ENCODE assay signal across 7 mouse cellular contexts in the genomic region with DNA sequence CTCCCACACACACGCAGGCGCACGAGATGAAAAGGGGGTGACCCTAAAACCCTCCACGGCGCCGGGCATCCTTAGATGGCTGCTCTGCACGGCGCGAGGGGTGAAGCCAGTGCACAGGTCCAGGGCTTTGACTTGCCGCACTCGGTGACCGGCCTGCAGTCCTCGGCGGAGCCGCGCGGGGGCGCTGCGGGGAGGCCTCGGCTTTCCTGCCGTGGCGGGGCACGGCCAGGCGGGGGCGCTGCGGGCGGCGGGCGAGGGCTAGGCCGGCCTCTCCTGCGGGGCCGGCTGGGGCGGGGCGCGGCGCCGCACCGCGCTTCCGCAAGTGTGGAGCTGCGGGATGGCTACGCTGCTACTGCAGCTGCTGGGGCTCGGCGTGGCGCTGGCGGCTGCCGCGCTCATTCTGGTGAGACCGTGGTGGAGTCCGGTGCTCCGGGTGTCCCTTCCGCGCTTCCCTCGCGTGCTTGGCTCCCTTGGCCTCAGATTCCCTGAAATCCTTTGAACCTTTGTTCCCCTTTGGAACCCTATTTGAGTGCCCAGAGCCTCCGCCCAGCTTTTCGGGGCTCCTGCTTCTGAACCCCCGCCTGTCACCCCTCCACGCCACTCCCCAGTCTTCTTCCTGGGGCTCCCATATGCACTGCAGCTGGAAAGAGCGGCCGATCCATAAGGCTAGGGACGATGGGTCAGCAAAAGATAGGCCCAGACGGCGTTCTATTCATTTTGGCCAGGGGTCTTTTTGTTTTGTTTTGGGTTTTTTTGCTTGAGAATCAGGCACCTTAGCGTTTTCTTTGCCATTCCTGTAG. TPM values are rescaled to one million over a fixed set of nuclear protein-coding genes. Genes with fewer than 3 reads are reported as not detected.
DNase-seq lines count a peak whose midpoint lies in the region; ATAC-seq and TF ChIP-seq lines count a peak whose summit lies in the region.

TSS of gene Exosc8 (minus strand) at position 147 of the 800 bp plus-strand sequence.
TSS of gene Alg5 (plus strand) at position 293 of the 800 bp plus-strand sequence.

- peak within 1 kb of the TSS; percentile 77 for H3K4me2 ChIP-seq in embryonic facial prominence, embryonic 15.5 days (replicated peaks)
- peak within 1 kb of the TSS; percentile 81 for H3K4me2 ChIP-seq in kidney, embryonic 14.5 days (replicated peaks; ENCODE audit: low read depth, low read length)
- peak within 1 kb of the TSS; percentile 85 for H3K4me2 ChIP-seq in limb, embryonic 14.5 days (replicated peaks; ENCODE audit: low read depth, low read length, severe bottlenecking)
- H3K4me2 ChIP-seq in midbrain, embryonic 16.5 days (ENCODE audit: low read length) = peak within 1 kb of the TSS; percentile 90

- peaks cover 5% of the 10 kb centered on the region; the same call in 1 of the 2 replicates for H3K4me1 ChIP-seq in embryonic facial prominence, embryonic 15.5 days
- H3K4me1 ChIP-seq in kidney, embryonic 14.5 days (ENCODE audit: control insufficient read depth, insufficient read depth, low read length) = peaks cover 10% of the 10 kb centered on the region; the same call in 1 of the 2 replicates
- 0 out of 2 replicates have a peak, but pooled peaks cover 3% of the 10 kb centered on the region for H3K4me1 ChIP-seq in limb, embryonic 14.5 days (ENCODE audit: control insufficient read depth, insufficient read depth, low read length)
- H3K4me1 ChIP-seq in midbrain, embryonic 16.5 days (ENCODE audit: control insufficient read depth, insufficient read depth, low read length) = peaks cover 13% of the 10 kb centered on the region
- H3K4me1 ChIP-seq in spleen, adult 2 months (ENCODE audit: control insufficient read depth, insufficient read depth, insufficient read length) = no peaks in the 10 kb centered on the region; the same call in 1 of the 2 replicates

- peak; percentile 91 for ATAC-seq in embryonic facial prominence, embryonic 15.5 days (ENCODE audit: insufficient number of reproducible peaks, low FRiP score, low TSS enrichment, low read depth)
- peak; percentile 92 for ATAC-seq in kidney, embryonic 14.5 days (ENCODE audit: low FRiP score, low TSS enrichment)
- ATAC-seq in limb, embryonic 14.5 days (ENCODE audit: low FRiP score, low read depth) = peak; percentile 87
- peak; percentile 95 for ATAC-seq in midbrain, embryonic 16.5 days

- TF ChIP-seq POLR2A in limb, embryonic 14.5 days (IDR thresholded peaks at IDR 0.05; ENCODE audit: borderline replicate concordance, extremely low read depth, insufficient read depth, insufficient read length) = peak; percentile 86; the same call in 1 of the 2 replicates
- TF ChIP-seq POLR2A in spleen, adult 2 months (IDR thresholded peaks at IDR 0.05; ENCODE audit: low read depth, low read length) = peak; percentile 74

- H3K36me3 ChIP-seq in embryonic facial prominence, embryonic 15.5 days = peaks cover 45% of the 10 kb centered on the region
- H3K36me3 ChIP-seq in kidney, embryonic 14.5 days (ENCODE audit: control insufficient read depth, insufficient read depth, low read length) = peaks cover 38% of the 10 kb centered on the region
- peaks cover 38% of the 10 kb centered on the region for H3K36me3 ChIP-seq in limb, embryonic 14.5 days (ENCODE audit: control insufficient read depth, insufficient read depth, low read length)
- H3K36me3 ChIP-seq in midbrain, embryonic 16.5 days (ENCODE audit: control insufficient read depth, insufficient read depth, low read length) = peaks cover 6% of the 10 kb centered on the region; the same call in 1 of the 2 replicates
- H3K36me3 ChIP-seq in spleen, adult 2 months (ENCODE audit: control insufficient read depth, insufficient read depth, low read length) = peaks cover 8% of the 10 kb centered on the region; the same call in 1 of the 2 replicates

- TF ChIP-seq CTCF in spleen, adult 2 months (IDR thresholded peaks at IDR 0.05; ENCODE audit: extremely low read depth, insufficient read depth, insufficient read length, insufficient replicate concordance) = peak; percentile 98

- under 1% methylated on average over 65 of the region's 65 CpGs for WGBS in embryonic facial prominence, embryonic 15.5 days
- under 1% methylated on average over 54 of the region's 65 CpGs for WGBS in kidney, embryonic 14.5 days
- WGBS in limb, embryonic 14.5 days = under 1% methylated on average over 45 of the region's 65 CpGs
- WGBS in midbrain, embryonic 16.5 days = under 1% methylated on average over 63 of the region's 65 CpGs
- WGBS in spleen, adult 2 months = under 1% methylated on average over 65 of the region's 65 CpGs

- no peaks in the 10 kb centered on the region for H3K9me3 ChIP-seq in embryonic facial prominence, embryonic 15.5 days (replicated peaks)
- no peaks in the 10 kb centered on the region for H3K9me3 ChIP-seq in kidney, embryonic 14.5 days (ENCODE audit: control insufficient read depth, low read length)
- H3K9me3 ChIP-seq in limb, embryonic 14.5 days (ENCODE audit: control insufficient read depth, low read length) = no peaks in the 10 kb centered on the region
- H3K9me3 ChIP-seq in midbrain, embryonic 16.5 days (replicated peaks; ENCODE audit: control insufficient read depth, low read length, poor library complexity, severe bottlenecking) = no peaks in the 10 kb centered on the region

- DNase-seq in adrenal gland, postnatal 4 days (ENCODE audit: low spot score in 2 of 2) = peak; percentile 92 to 98
- DNase-seq in heart, adult 9 months (ENCODE audit: low spot score in 2 of 2) = peak; percentile 78 to 89
- peak; percentile 56 for DNase-seq in limb, embryonic 14.5 days (ENCODE audit: low spot score)
- DNase-seq in spleen, adult 2 months (ENCODE audit: low read depth in 1 of 2, low spot score in 2 of 2) = peak; percentile 56 to 78

- peak within 1 kb of the TSS; percentile 94 for H3K4me3 ChIP-seq in embryonic facial prominence, embryonic 15.5 days (replicated peaks)
- peak within 1 kb of the TSS; percentile 81 for H3K4me3 ChIP-seq in kidney, embryonic 14.5 days (ENCODE audit: low read length)
- H3K4me3 ChIP-seq in limb, embryonic 14.5 days (replicated peaks; ENCODE audit: low read length) = peak within 1 kb of the TSS; percentile 96
- peak within 1 kb of the TSS; percentile 89 for H3K4me3 ChIP-seq in midbrain, embryonic 16.5 days (ENCODE audit: low read depth, low read length)
- H3K4me3 ChIP-seq in spleen, adult 2 months (ENCODE audit: extremely low read depth, insufficient read depth, insufficient read length) = peak within 1 kb of the TSS; percentile 100

- H3K27me3 ChIP-seq in embryonic facial prominence, embryonic 15.5 days = no peaks in the 10 kb centered on the region
- no peaks in the 10 kb centered on the region for H3K27me3 ChIP-seq in kidney, embryonic 14.5 days (ENCODE audit: control insufficient read depth, insufficient read depth, low read length)
- no peaks in the 10 kb centered on the region for H3K27me3 ChIP-seq in limb, embryonic 14.5 days (ENCODE audit: control insufficient read depth, insufficient read depth, low read length)
- H3K27me3 ChIP-seq in midbrain, embryonic 16.5 days (ENCODE audit: control insufficient read depth, insufficient read depth, low read depth, low read length) = no peaks in the 10 kb centered on the region
- H3K27me3 ChIP-seq in spleen, adult 2 months (ENCODE audit: control insufficient read depth, insufficient read depth, low read length) = no peaks in the 10 kb centered on the region

- peak within 1 kb of the TSS; percentile 83 for H3K9ac ChIP-seq in embryonic facial prominence, embryonic 15.5 days
- H3K9ac ChIP-seq in kidney, embryonic 14.5 days (ENCODE audit: low read depth, low read length) = peak within 1 kb of the TSS; percentile 89
- H3K9ac ChIP-seq in limb, embryonic 14.5 days (ENCODE audit: low read depth, low read length, severe bottlenecking) = peak within 1 kb of the TSS; percentile 95
- peak within 1 kb of the TSS; percentile 99 for H3K9ac ChIP-seq in midbrain, embryonic 16.5 days (ENCODE audit: low read depth, low read length)

- peak within 1 kb of the TSS; percentile 100 for H3K27ac ChIP-seq in embryonic facial prominence, embryonic 15.5 days (replicated peaks)
- peak within 1 kb of the TSS; percentile 91 for H3K27ac ChIP-seq in kidney, embryonic 14.5 days (ENCODE audit: low read depth, low read length)
- H3K27ac ChIP-seq in limb, embryonic 14.5 days (replicated peaks; ENCODE audit: low read depth, low read length) = peak within 1 kb of the TSS; percentile 95
- peak within 1 kb of the TSS; percentile 98 for H3K27ac ChIP-seq in midbrain, embryonic 16.5 days (ENCODE audit: low read length)
- peak within 1 kb of the TSS; percentile 98 for H3K27ac ChIP-seq in spleen, adult 2 months (ENCODE audit: insufficient read depth, low read length)

RNA-seq across cellular contexts. Expression of gene Exosc8, which starts in this region (rescaled TPM):
- total RNA-seq in adrenal gland, postnatal 4 days (2021) = 10 to 100 TPM; 60.4 to 63.4 TPM
- 100 and 104 TPM in 2 replicates for polyA plus RNA-seq in embryonic facial prominence, embryonic 15.5 days (2015; fragmentation: Nextera tagmentation; extraction: Ambion mirVana)
- 182 and 185 TPM in 2 replicates for polyA plus RNA-seq in kidney, embryonic 14.5 days (2014; fragmentation: Nextera tagmentation; extraction: Ambion mirVana)
- polyA plus RNA-seq in limb, embryonic 14.5 days (2012; rRNA removed) = 111 and 130 TPM in 2 replicates
- 109 and 119 TPM in 2 replicates for polyA plus RNA-seq in limb, embryonic 14.5 days (2014; fragmentation: Nextera tagmentation; extraction: Ambion mirVana)
- 69.5 and 76.0 TPM in 2 replicates for polyA plus RNA-seq in midbrain, embryonic 16.5 days (2015; fragmentation: Nextera tagmentation; extraction: Ambion mirVana)
- 24.3 and 25.5 TPM in 2 replicates for polyA plus RNA-seq in spleen, adult 2 months (2012; rRNA removed)

RNA-seq across cellular contexts. Expression of gene Alg5, which starts in this region (rescaled TPM):
- total RNA-seq in adrenal gland, postnatal 4 days (2021) = 10 to 100 TPM; 38.5 to 41.2 TPM
- 58.4 TPM in 2 replicates for polyA plus RNA-seq in embryonic facial prominence, embryonic 15.5 days (2015; fragmentation: Nextera tagmentation; extraction: Ambion mirVana)
- polyA plus RNA-seq in kidney, embryonic 14.5 days (2014; fragmentation: Nextera tagmentation; extraction: Ambion mirVana) = 62.7 and 66.3 TPM in 2 replicates
- polyA plus RNA-seq in limb, embryonic 14.5 days (2012; rRNA removed) = 33.7 and 43.0 TPM in 2 replicates
- polyA plus RNA-seq in limb, embryonic 14.5 days (2014; fragmentation: Nextera tagmentation; extraction: Ambion mirVana) = 63.8 and 67.5 TPM in 2 replicates
- 46.5 and 50.0 TPM in 2 replicates for polyA plus RNA-seq in midbrain, embryonic 16.5 days (2015; fragmentation: Nextera tagmentation; extraction: Ambion mirVana)
- 5.5 and 7.6 TPM in 2 replicates for polyA plus RNA-seq in spleen, adult 2 months (2012; rRNA removed)

Comparison
In these comparisons a context has a peak if more than half of its experiments do, and no peak if none do; other contexts are left out.
1. Peak in every context shown above with its lines: DNase-seq, ATAC-seq, H3K4me3 ChIP-seq and H3K27ac ChIP-seq.